Mouse (Mus musculus) ovary, postnatal 36 days (tissue): ENCODE measurements around the gene Zfp511.

Experiments
- DNase-seq: peaks from one replicate; pipeline ENCODE4 v3.0.0; 2022; ENCODE audit warnings: low spot score, mixed read lengths

Gene Zfp511

GRCm38 (mm10) chr7:140036281-140037170 lies at the start of gene Zfp511, which contains the start of gene Tubgcp2:
Gene Zfp511 (plus strand): TSS chr7:140036391.
Gene Tubgcp2 (minus strand): TSS chr7:140036669.
- DNase-seq: peak; percentile 94

DNA sequence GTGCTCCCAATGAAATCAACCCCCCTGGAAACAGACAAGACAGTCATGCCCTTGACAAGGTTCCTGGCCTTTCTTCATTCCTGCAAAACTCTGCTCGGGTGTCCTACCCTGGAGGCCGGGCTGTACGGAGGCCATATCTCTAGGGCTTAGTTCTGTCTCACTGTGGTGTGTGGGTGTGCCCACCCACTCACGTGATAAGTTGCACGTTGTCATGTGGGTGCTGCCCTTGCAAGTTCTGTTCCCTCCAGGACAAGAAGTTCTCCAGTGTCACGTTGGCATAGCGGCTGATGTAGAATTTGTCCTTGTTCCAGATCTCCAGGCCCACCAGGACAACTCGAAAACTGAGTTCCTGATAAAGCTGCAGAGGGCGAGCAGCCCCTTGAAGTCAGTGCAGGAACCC lies 47.9 kb upstream of the Zfp511 start:
- no peak for DNase-seq

GRCm38 (mm10) chr7:139990864-139991394 lies 45.3 kb upstream of the Zfp511 start:
- no peak for DNase-seq

- peak; percentile 54 for DNase-seq
Measured at GRCm38 (mm10) chr7:139992406-139992805, 43.8 kb upstream of the Zfp511 start, which contains the start of gene Adam8. Gene Adam8 (minus strand): TSS chr7:139992562.

- DNase-seq: no peak
Measured at GRCm38 (mm10) chr7:139993532-139993931, 42.7 kb upstream of the Zfp511 start.

DNA sequence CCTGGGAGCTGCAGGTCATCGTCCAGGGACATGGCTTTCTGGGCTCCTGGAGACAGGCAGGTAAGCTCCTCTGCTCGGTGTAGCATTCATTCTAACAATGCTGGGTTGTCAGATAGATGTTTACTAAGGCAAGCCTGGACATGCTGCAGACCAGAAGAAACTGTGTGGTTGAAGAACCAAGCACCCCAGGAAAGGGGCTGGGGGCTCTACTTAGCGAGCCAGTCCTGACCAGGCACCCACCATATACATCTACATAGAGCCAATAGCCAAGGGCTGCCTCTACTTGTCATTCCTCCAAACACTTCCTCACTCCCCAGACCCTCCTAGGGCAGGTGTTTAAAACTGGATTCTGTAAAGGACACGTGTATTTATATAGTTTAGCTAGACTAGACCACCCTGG lies 42.0 kb upstream of the Zfp511 start:
- no peak for DNase-seq

DNA sequence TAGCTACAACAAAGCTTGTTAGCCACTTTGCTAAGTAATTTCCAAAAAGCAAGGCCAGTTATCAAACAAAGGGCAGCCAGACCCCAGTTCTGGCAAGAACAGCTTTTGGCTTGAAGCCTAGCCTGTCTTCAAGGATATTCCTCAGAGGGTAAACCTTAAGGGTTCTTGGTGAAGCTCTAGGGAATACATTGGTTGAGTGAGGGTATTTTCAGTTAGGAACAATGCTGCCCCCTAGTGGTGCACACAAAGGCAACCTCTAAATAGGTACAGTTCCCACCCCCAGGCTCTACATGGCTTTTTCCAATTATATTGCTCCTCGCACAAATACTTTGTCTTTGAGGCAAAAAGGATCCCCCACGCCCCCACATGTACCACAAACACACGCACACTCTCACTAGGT lies 41.5 kb upstream of the Zfp511 start:
- DNase-seq: peak; percentile 65

DNA sequence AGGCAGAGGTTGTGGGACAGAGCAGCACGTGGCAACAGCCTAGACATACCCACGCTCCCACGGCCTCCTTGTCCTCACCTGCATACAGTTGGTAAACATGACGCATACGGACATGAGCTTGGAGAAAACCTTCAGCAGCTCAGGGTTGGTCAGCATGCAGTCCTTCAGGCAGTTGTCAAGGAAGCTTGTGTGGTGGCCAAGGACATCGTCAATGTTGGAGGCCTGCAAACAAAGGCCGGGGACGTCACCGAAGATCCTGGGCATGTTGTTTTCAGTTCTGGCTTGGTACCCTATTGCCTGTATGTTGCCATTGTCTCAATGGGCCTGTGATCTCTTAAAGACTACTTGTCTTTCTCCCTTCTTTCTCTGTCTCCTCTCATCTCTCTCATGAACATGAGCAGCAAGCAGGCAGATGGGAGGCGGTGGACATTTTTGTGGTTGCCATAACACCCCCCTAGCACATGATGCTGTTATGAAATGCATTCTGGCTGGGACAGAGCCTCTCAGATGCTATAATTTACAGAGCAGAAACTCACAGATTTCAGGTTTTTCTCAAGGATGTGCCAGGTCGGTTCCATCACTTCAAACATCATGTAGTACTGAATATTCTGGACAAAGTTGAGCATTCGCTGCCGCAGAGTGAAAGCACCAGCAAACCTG lies 37.4 kb upstream of the Zfp511 start:
- no peak for DNase-seq

DNA sequence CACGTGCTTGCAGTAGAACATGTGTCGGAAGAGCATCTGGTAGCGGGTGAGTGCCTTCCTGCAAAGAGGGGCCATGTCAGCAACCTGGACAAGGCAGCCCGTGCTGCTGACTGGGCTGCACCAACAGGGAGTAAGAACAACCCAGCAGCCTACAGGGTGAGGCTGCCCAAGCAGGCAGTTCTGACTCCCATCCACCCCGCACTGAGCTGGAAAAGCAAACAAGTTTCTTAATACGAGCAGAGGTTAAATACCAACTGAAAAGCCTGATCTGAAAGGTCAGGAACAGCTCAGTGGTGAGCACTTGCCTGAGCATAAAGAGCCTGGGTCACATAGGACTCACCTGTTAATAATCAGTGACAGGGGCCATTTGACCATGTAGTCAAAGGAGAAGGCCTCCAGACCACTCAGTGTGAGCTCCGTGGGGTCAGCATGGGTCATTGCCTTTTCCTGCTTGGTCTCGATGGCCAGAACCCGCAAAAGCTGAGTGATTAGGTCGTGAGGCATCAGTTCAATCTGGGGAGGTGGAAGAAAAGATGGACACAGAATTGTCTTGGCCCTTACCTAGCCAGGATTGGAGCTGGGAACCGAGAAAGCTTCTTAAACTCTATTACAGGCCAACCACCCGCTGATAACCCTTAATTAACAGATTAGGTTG lies 35.0 kb upstream of the Zfp511 start:
- DNase-seq: no peak

DNA sequence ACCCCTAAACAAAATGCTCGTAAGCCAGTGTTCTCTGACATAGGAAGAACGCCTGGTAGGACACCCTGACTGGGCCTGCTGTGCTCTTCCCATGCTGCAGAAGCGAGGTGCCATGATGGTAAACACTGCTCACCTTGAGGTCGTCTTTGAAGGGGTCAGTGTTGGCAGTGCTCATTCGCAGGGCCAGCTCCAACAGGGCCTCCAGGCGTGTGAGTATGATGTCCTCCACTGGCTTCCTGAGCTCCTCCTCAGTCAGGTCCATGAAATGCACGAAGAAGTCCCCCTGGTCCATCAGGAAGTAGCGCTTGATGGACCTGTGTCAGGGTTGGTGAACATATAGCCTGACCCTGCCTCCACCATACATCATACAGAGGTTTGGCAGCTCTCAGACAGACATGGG lies 31.5 kb upstream of the Zfp511 start:
- DNase-seq: no peak

DNA sequence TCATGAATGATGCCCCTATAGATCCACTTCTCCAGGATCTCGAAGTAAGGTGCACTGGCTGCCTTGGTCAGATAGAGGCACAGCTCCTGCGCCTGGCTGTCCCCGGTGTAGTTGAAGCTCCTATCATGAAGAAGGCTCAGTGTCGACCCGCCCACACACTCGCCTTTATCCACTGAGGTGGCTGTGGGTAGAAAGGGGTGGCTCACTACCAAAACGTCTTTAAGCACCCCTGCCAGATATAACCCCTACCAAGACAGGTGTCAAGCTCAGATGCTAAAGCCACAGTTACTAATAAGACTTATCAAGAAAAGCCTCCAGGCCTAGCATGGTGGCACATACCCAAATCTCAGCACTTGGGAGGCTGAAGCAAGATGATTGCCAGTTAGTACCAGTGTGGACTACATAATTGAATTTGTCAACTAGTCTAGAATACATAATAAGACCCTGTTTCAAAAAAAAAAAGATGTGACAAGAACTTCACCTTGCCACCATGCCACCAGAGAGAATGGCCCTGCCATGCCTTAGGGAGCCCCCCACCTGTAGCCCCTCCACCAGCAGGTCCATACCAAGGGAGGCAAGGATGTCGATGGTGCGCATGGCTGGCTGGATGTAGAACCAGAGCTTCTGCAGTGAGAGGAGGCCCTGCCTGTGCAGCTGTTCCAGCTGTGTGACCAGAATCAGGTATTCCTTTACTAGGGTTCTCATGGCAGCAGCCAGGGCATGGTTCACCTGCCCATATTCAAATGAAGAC lies 29.2 kb upstream of the Zfp511 start:
- no peak for DNase-seq

DNA sequence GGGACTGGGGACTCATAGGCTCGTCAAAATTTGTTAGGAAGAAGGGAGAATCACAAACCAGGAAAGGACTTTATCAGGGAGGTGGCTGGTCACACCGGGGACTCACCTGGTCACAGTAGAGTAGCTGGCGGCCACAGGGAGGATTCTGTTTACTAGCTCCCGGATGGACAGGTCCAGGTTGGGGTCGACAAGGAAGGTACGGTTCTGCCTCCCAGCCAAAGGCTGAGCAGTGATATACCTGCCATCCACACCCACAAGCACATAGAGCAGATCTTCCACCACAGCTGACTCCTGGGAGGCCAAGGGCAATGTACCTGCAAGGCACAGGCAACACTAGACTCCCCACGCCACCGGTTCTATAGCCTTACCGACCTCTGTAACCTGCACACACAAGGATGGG lies 28.4 kb upstream of the Zfp511 start:
- DNase-seq: no peak

DNA sequence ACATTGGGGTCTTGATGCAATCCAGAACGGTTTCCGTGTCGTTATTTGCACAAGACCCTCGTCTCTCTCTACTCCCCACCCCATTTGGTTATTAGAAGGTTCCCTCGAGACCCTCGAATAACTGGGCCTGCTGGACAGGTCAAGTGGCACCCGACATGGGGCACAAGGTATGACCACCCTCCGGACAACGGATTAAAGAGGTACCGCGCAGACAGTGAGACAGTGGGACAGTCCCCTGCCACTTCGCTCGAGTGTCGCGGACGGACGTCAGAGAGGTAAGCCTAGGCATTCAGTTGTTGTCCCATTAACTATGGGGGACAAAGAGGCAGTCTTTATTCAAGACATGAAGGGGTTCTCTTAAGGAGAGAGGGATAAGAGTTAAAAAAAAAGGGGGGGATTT lies 24.9 kb upstream of the Zfp511 start:
- no peak for DNase-seq

DNA sequence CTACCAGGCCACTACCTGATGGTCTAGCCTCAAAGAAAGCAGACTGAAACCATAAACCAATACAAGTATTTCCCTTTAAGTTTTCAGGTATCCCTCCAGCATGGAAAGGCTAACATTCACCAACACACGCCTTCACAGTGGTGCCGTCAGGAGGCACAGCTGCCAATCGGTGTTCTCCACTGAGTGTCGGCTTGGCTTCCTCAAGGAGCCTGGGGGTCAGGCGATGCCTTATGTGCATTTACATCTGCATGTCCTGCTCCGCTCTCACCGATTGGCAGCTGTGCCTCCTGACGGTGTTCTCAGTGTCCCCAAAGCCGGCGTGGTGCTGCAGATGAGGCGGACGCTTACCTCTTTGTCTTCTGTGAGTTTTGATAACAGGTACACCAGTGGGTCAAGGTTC lies 4.4 kb upstream of the Zfp511 start:
- DNase-seq: no peak

DNA sequence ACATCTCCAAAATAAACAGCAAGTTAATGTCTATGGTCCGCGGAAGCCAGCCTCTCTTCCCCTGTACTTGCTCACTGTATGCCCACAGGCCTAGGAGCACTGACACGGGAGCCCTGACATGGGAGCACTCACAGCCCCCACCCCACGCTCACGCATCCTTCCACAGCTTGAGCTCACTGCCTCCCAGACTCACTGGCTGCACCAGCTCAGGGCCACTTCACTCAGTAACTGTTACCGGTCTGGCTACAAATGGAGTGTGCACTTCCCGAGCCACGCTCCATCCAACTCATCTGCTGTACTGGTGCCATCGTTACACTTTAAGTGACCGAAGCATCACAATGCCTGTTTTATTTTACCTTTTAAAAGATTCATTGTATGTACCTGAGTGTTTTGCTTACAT lies 3.8 kb upstream of the Zfp511 start:
- no peak for DNase-seq

GRCm38 (mm10) chr7:140033386-140033785 lies 2.8 kb upstream of the Zfp511 start:
- DNase-seq: no peak

GRCm38 (mm10) chr7:140035456-140035855 lies 735 bp upstream of the Zfp511 start:
- no peak for DNase-seq

DNA sequence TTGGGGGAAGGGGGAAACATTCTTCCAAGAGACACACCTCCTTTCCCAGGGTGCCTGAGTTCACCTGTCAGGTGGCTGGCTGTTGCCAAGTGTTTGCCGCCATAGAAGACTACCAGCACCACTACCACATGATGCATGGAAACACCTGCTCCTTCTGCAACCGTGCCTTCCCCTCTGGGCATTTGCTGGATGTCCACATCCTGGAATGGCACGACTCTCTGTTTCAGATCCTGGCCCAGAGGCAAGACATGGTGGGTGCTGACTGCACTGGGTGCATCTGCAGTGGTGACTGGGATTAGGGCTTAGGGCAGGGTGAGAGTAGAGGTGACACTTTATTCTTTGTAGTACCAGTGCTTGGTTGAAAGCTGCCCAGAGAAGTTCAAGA lies 972 bp downstream of the Zfp511 start:
- DNase-seq: no peak

GRCm38 (mm10) chr7:140042728-140043127 lies 6.5 kb downstream of the Zfp511 start:
- DNase-seq: no peak

GRCm38 (mm10) chr7:140045546-140045945 lies 9.4 kb downstream of the Zfp511 start:
- no peak for DNase-seq

GRCm38 (mm10) chr7:140047811-140048311 lies 11.7 kb downstream of the Zfp511 start:
- no peak for DNase-seq
